Mouse (Mus musculus) spleen, adult 2 months (tissue): Measurements from ENCODE around the gene Ivns1abp.

Source experiments
- CTCF ChIP-seq: fragments of 200-500 bp; IDR thresholded peaks from 2 replicates; pipeline ENCODE4 v1.5.1; 2011; ENCODE audit warnings: mild to moderate bottlenecking, inconsistent platforms; ENCODE audit not compliant: insufficient read depth, insufficient read length, insufficient replicate concordance; ENCODE audit errors: extremely low read depth
- POLR2A ChIP-seq: fragments of 200-500 bp; IDR thresholded peaks from 2 replicates; pipeline ENCODE4 v1.6.1; 2011; ENCODE audit warnings: low read depth, low read length, inconsistent platforms

DNA sequence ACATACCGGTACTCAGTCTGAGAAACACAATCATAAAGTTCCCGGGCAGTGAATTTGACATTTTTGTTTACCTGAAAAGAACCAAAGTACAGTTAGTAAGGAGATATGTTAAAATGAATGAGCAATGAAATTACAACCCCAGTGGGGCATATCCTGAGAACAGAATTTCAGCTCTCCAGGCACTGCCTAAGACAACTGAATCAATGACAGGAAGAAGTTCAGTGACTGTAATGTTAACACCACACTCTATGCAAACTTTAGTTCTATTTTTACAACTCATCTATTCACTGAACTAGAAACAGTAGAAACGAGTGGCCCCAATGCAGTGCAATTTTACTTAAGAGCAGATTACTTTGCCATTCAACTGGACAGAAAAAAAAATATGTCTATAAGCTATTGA, 26.3 kb downstream of the Ivns1abp start:
- no peak for TF ChIP-seq CTCF
- TF ChIP-seq POLR2A, result no peak
